Mouse (Mus musculus) lung, embryonic 14.5 days (tissue): Measurements from ENCODE around the gene Rtn4rl2. TPM values are rescaled to one million over a fixed set of nuclear protein-coding genes. Genes with fewer than 3 reads are reported as not detected.

Source experiments
- ATAC-seq: fragments of 200-750 bp; cut with Nextera tagmentation; 2 replicates; pipeline ENCODE4 v1.8.0; 2017; ENCODE audit warnings: mild to moderate bottlenecking, moderate TSS enrichment, moderate library complexity; ENCODE audit not compliant: insufficient read depth
- DNase-seq: peaks from one replicate; pipeline ENCODE4 v3.0.0-alpha.2; 2015
- H3K27ac ChIP-seq: fragments of 300-500 bp; sonication (generic); 2 replicates; pipeline ENCODE4 v1.5.1; 2014; ENCODE audit warnings: low read depth, mild to moderate bottlenecking, moderate library complexity
- H3K27me3 ChIP-seq: fragments of 300-500 bp; sonication (generic); 2 replicates; pipeline ENCODE4 v1.6.1; 2014; ENCODE audit warnings: low read length, control low read depth; ENCODE audit not compliant: insufficient read depth
- H3K36me3 ChIP-seq: fragments of 300-500 bp; sonication (generic); 2 replicates; pipeline ENCODE4 v1.6.1; 2014; ENCODE audit warnings: control low read depth; ENCODE audit not compliant: insufficient read depth
- H3K4me1 ChIP-seq: fragments of 300-500 bp; sonication (generic); 2 replicates; pipeline ENCODE4 v1.6.1; 2014; ENCODE audit warnings: antibody characterized with exemption, control low read depth; ENCODE audit not compliant: insufficient read depth
- H3K4me2 ChIP-seq: fragments of 300-500 bp; sonication (generic); 2 replicates; pipeline ENCODE4 v1.6.1; 2014; ENCODE audit warnings: mild to moderate bottlenecking
- H3K4me3 ChIP-seq: fragments of 300-500 bp; sonication (generic); 2 replicates; pipeline ENCODE4 v1.5.1; 2014; ENCODE audit warnings: low read depth, low read length
- H3K9ac ChIP-seq: fragments of 300-500 bp; sonication (generic); 2 replicates; pipeline ENCODE4 v1.6.1; 2014
- H3K9me3 ChIP-seq: fragments of 300-500 bp; sonication (generic); 2 replicates; pipeline ENCODE4 v1.6.1; 2016; ENCODE audit warnings: low read depth, low read length, control low read depth
- CTCF ChIP-seq: IDR thresholded peaks from 2 replicates; pipeline ENCODE4 v1.5.1; 2016; ENCODE audit warnings: antibody characterized with exemption, low read depth
- WGBS: fragments of 180-500 bp; shearing (Covaris S2); extraction: QIAGEN DNeasy Blood & Tissue Kit; methylation state at CpG from one replicate; pipeline ENCODE4 v1.1.7; 2014; 5-methylcytosine and 5-hydroxymethylcytosine counted together
- polyA plus RNA-seq: library from polyadenylated mRNA; unstranded; fragments of >200 nt; fragmentation: Nextera tagmentation; extraction: Ambion mirVana; gene quantifications from 2 replicates; pipeline ENCODE4 v1.2.1, GENCODE M21; 2014

Gene Rtn4rl2
- polyA plus RNA-seq, 1 experiment from 2014 or later: 1.2 TPM

DNA sequence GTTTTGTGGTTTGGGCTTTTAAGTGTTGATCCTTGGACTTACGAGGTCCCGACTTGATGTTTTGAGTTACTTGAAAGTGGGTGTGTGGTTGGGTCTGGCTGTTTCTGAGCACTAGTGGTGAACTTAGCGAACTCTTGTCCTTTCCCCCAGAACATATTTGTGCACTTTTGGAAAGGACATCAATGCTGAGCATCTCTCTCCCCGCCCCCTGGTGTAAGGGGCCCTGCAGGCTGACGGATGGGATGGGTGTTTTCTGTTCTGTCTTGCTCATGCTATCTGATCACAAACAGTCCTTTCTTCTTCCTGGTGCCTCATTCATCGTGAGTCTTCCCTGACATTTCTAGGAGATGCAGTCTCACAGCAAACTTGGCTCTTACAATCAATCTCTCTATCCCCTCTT is 42.9 kb downstream of the Rtn4rl2 start:
- no peak for TF ChIP-seq CTCF
- no peak for ATAC-seq
- Histone ChIP-seq H3K36me3 (peaks cover 30% of the 10 kb centered on the region), H3K9me3 (no peaks in the 10 kb centered on the region), H3K9ac (no peak overlapping the region; the same call in 1 of the 2 replicates), H3K27ac (no peak overlapping the region), H3K4me1 (peaks cover 13% of the 10 kb centered on the region), H3K4me3 (no peak overlapping the region), H3K27me3 (0 out of 2 replicates have a peak, but pooled peaks cover 3% of the 10 kb centered on the region), H3K4me2 (peak overlapping the region; percentile 29; the same call in 1 of the 2 replicates)
- DNase-seq: no peak
- 72% methylated on average over 6 of the region's 6 CpGs for WGBS

DNA sequence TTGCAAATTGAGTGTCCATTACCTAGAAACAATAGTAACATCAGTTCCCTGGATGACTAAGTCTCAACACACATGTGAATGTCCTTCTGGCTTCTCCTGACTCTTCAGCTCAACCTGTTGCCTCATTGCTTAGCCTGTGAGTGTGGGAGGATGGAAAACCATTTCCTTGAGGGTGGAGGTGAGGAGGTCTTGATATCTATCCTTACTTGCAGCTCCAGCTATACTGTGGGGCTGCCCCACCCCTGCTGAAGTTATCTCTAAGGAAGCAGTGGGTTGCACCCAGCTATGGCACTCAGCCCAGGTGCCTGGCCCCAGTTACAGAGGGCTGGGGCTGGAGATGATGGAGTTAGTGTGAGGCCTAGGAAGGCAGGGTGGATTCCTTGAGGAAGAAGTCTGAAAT is 44.6 kb downstream of the Rtn4rl2 start:
- peak overlapping the region; percentile 66 for H3K4me3 ChIP-seq
- H3K9me3 ChIP-seq: no peaks in the 10 kb centered on the region
- ATAC-seq (no peak), DNase-seq (no peak)
- H3K36me3 ChIP-seq: peaks cover 18% of the 10 kb centered on the region
- H3K4me2 ChIP-seq: peak overlapping the region; percentile 84
- H3K4me1 ChIP-seq: peaks cover 13% of the 10 kb centered on the region
- H3K9ac ChIP-seq: peak overlapping the region; percentile 84
- no peak for TF ChIP-seq CTCF
- H3K27ac ChIP-seq: no peak overlapping the region
- peaks cover 9% of the 10 kb centered on the region; the same call in 1 of the 2 replicates for H3K27me3 ChIP-seq

DNA sequence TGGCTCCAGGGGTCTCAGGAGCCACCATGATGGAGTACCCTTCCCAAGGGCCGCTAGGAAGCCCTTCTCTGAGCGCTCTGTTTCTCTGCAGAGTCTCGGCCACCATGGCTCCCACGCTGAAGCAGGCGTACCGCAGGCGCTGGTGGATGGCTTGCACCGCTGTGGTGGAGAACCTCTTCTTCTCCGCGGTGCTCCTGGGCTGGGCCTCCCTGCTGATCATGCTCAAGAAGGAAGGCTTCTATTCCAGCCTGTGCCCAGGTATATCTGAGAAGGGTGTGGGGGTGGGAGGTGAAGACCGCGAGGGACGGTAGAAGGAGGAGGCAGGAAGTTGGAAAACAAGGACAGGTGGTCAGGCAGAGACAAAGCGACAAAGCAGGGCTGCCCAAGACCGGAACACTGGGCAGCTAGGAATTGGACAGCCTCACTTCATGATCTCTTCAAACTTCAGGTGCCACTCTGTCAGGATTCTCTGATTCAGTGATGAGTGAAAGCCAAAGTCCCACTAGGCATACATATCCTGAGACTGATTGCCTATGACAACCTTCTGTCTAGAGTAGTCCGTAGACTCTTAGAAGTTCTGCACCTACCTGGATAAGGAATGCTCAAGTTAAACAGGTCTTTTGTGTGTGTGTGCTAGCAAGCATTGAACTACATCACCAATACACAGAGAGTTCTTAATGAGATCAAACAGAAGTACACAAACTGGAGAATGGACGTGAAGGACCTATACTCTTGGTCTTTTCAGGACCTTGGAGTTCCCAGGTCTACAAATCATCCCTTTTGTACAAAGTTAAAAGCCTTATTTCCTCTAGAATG is 45.6 kb downstream of the Rtn4rl2 start:
- peak overlapping the region; percentile 94 for H3K27ac ChIP-seq
- peak; percentile 33 for DNase-seq
- no peak for ATAC-seq
- no peaks in the 10 kb centered on the region for H3K9me3 ChIP-seq
- peak overlapping the region; percentile 66 for H3K4me3 ChIP-seq
- peaks cover 9% of the 10 kb centered on the region; the same call in 1 of the 2 replicates for H3K27me3 ChIP-seq
- no peak for TF ChIP-seq CTCF
- peak overlapping the region; percentile 84 for H3K4me2 ChIP-seq
- WGBS: 4% methylated on average over 17 of the region's 17 CpGs
- peaks cover 9% of the 10 kb centered on the region for H3K36me3 ChIP-seq
- peaks cover 13% of the 10 kb centered on the region for H3K4me1 ChIP-seq
- peak overlapping the region; percentile 84 for H3K9ac ChIP-seq

DNA sequence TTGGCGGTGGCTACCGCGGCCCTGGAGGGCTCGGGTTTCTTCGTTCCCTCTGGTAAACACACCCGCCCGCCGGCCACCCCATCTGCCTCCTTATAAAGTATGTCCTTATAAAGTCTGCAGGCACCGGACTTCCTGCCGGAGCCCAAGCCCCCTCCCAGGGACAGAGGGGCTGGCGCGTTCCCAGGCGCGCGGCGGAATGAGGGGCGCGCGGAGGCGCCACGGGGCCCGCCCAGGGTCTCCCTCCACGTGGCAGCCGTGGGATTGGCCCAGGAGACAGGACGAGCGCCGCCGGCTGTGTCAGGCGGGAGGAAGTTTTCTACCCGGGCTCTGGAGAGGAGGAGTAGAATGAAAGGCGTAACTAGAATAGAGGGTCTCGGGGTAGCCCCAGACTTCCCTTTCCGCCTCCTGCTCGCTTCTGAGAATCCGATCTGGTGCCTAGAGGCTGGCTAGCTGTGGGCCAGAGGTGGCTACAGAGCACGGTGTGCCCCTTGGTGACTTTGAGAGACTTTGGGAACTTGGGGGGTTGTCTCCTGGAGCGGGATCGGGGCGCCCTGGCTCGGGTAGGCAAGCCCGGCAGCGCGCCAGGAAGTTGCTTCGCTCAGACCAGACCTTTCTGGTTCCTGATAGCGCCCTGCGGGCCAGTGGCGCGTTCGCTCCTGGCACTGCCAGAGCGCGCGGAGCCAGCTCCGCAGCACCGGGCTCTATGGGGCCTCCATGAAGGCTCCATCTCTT is 46.3 kb downstream of the Rtn4rl2 start:
- peak; percentile 93 for ATAC-seq
- DNase-seq: peak; percentile 96

GRCm38 (mm10) chr2:84838993-84839980 is 47.2 kb downstream of the Rtn4rl2 start:
- Histone ChIP-seq H3K27me3 (peaks cover 9% of the 10 kb centered on the region; the same call in 1 of the 2 replicates), H3K4me2 (peak overlapping the region; percentile 84), H3K4me1 (peaks cover 13% of the 10 kb centered on the region), H3K4me3 (peak overlapping the region; percentile 66), H3K9me3 (no peaks in the 10 kb centered on the region), H3K27ac (peak overlapping the region; percentile 94), H3K36me3 (0 out of 2 replicates have a peak, but pooled peaks cover 3% of the 10 kb centered on the region), H3K9ac (peak overlapping the region; percentile 84)
- ATAC-seq (peak; percentile 5), DNase-seq (peak; percentile 62)
- WGBS: under 1% methylated on average over 47 of the region's 47 CpGs
- no peak for TF ChIP-seq CTCF

More for the DNA sequence above, 46.3 kb downstream of the Rtn4rl2 start:
- peak overlapping the region; percentile 84 for H3K9ac ChIP-seq
- H3K4me2 ChIP-seq: peak overlapping the region; percentile 84
- H3K27ac ChIP-seq: peak overlapping the region; percentile 94
- under 1% methylated on average over 54 of the region's 54 CpGs for WGBS
- H3K4me1 ChIP-seq: peaks cover 13% of the 10 kb centered on the region
- TF ChIP-seq CTCF: 0 out of 2 replicates have a peak, but pooled peaks have one; percentile 1
- no peaks in the 10 kb centered on the region for H3K9me3 ChIP-seq
- 0 out of 2 replicates have a peak, but pooled peaks cover 3% of the 10 kb centered on the region for H3K36me3 ChIP-seq
- peak overlapping the region; percentile 66 for H3K4me3 ChIP-seq
- H3K27me3 ChIP-seq: peaks cover 9% of the 10 kb centered on the region; the same call in 1 of the 2 replicates

DNA sequence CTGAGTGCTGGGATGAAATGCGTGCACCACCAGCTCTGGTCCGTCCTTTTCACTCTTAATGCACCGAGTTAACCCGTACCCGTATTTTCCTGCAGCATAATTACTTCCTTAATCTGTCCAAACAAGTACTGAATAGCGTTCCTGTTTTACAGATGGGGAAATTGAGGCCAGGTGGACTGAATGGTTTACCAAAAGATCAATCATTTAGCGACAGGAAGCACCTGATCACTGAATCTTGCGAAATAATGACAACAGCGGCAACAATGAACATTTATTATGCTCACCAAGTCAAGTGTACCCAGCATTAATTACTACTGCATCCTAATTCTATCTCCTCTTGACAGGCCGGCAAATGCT is 47.9 kb downstream of the Rtn4rl2 start, which contains the start of gene Slc43a1:
TSS of gene Slc43a1 (plus strand) at position 258 of the 357 bp plus-strand sequence.
- no peak for ATAC-seq

More for the DNA sequence above, 47.9 kb downstream of the Rtn4rl2 start, which contains the start of gene Slc43a1:
- no peaks in the 10 kb centered on the region for H3K36me3 ChIP-seq
- H3K27me3 ChIP-seq: peaks cover 9% of the 10 kb centered on the region; the same call in 1 of the 2 replicates
- peak within 1 kb of the TSS; percentile 94 for H3K27ac ChIP-seq
- peak within 1 kb of the TSS; percentile 66 for H3K4me3 ChIP-seq
- DNase-seq: peak; percentile 5
- peaks cover 13% of the 10 kb centered on the region for H3K4me1 ChIP-seq
- TF ChIP-seq CTCF: no peak
- H3K9ac ChIP-seq: peak within 1 kb of the TSS; percentile 84
- peak within 1 kb of the TSS; percentile 84 for H3K4me2 ChIP-seq
- H3K9me3 ChIP-seq: no peaks in the 10 kb centered on the region
- WGBS: 18% methylated on average over 10 of the region's 10 CpGs
